Mouse (Mus musculus) neural tube, embryonic 14.5 days (tissue): ENCODE measurements around the gene Ntn5. TPM values are rescaled to one million over a fixed set of nuclear protein-coding genes. Genes with fewer than 3 reads are reported as not detected.

Experiments used
- ATAC-seq: fragments of 200-750 bp; cut with Nextera tagmentation; 2 replicates; pipeline ENCODE4 v1.8.0; 2017; ENCODE audit warnings: low read depth, mild to moderate bottlenecking, moderate TSS enrichment, moderate library complexity
- H3K27ac ChIP-seq: fragments of 300-500 bp; sonication (generic); 2 replicates; pipeline ENCODE4 v1.5.1; 2014; ENCODE audit warnings: low read depth, mild to moderate bottlenecking, control low read depth, low read length, moderate library complexity, mixed read lengths
- H3K27me3 ChIP-seq: fragments of 300-500 bp; sonication (generic); 2 replicates; pipeline ENCODE4 v1.6.1; 2014; ENCODE audit warnings: low read length; ENCODE audit not compliant: control insufficient read depth, insufficient read depth
- H3K36me3 ChIP-seq: fragments of 300-500 bp; sonication (generic); 2 replicates; pipeline ENCODE4 v1.6.1; 2014; ENCODE audit warnings: low read length, mixed read lengths; ENCODE audit not compliant: control insufficient read depth, insufficient read depth
- H3K4me1 ChIP-seq: fragments of 300-500 bp; sonication (generic); 2 replicates; pipeline ENCODE4 v1.6.1; 2014; ENCODE audit warnings: low read length; ENCODE audit not compliant: control insufficient read depth, insufficient read depth
- H3K4me2 ChIP-seq: fragments of 300-500 bp; sonication (generic); 2 replicates; pipeline ENCODE4 v1.6.1; 2014; ENCODE audit warnings: mild to moderate bottlenecking, low read depth, low read length, control low read depth
- H3K4me3 ChIP-seq: fragments of 300-500 bp; sonication (generic); 2 replicates; pipeline ENCODE4 v1.5.1; 2014; ENCODE audit warnings: low read depth, low read length, control low read depth, mixed read lengths
- H3K9ac ChIP-seq: fragments of 300-500 bp; sonication (generic); replicated peaks from 2 replicates; pipeline ENCODE4 v1.6.1; 2014; ENCODE audit warnings: low read depth, mild to moderate bottlenecking, control low read depth, low read length, mixed read lengths
- H3K9me3 ChIP-seq: fragments of 300-500 bp; sonication (generic); 2 replicates; pipeline ENCODE4 v1.6.1; 2016; ENCODE audit warnings: low read length; ENCODE audit not compliant: control insufficient read depth
- WGBS: fragments of 180-500 bp; shearing (Covaris S2); extraction: QIAGEN DNeasy Blood & Tissue Kit; methylation state at CpG from one replicate; pipeline ENCODE4 v1.1.7; 2014; 5-methylcytosine and 5-hydroxymethylcytosine counted together
- polyA plus RNA-seq: library from polyadenylated mRNA; unstranded; fragments of >200 nt; fragmentation: Nextera tagmentation; extraction: Ambion mirVana; gene quantifications from 2 replicates; pipeline ENCODE4 v1.2.1, GENCODE M21; 2014

Gene Ntn5
- polyA plus RNA-seq, 1 experiment from 2014 or later: not detected

DNA sequence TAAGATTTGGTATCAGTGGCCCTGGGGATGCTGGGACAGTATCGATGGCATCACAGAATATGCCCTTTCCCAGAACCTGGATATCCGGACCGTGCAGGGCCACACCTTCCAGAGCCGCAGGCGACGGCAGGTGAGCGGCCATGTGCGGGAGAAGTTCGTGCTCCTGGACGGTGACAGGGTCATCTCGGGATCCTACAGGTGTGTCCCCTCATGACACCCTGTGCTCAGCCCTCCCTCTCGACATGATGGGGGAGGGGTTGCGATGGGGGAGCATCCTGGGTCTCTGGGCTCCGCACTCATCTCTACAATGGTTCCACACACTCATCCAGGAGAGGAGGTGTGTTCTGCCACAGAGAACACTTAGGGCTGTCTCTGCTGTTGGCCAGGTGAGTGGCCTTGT, 40.0 kb downstream of the Ntn5 start:
- Histone ChIP-seq H3K4me2 (no peak overlapping the region), H3K27me3 (no peaks in the 10 kb centered on the region), H3K4me1 (peaks cover 9% of the 10 kb centered on the region), H3K36me3 (peaks cover 45% of the 10 kb centered on the region), H3K9ac (no peak overlapping the region), H3K27ac (no peak overlapping the region), H3K4me3 (no peak overlapping the region), H3K9me3 (no peaks in the 10 kb centered on the region)
- no peak for ATAC-seq
- 94% methylated on average over 14 of the region's 14 CpGs for WGBS

DNA sequence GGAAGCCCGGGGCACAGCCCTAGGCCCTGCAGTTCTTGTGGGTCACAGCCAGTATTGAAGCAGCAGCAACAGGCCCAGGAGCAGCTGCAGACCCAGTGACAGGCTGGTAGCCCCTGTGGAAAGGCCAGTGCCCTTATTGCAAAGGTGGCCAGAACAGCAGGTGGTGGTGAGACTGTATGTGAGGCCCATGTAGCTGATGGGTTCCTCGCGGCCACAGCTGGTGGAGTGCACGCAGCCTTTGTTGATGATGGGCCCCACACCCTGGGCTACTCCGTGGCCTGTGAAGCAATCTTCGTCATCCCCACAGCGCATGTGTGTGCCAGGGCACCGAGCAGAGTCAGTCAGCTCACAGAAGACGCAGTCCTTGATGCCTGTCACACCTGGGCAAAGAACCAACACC, 41.3 kb downstream of the Ntn5 start:
- Histone ChIP-seq H3K4me1 (no peaks in the 10 kb centered on the region), H3K27me3 (no peaks in the 10 kb centered on the region), H3K4me3 (no peak overlapping the region), H3K9me3 (no peaks in the 10 kb centered on the region), H3K9ac (no peak overlapping the region), H3K4me2 (no peak overlapping the region), H3K36me3 (peaks cover 39% of the 10 kb centered on the region), H3K27ac (no peak overlapping the region)
- ATAC-seq: no peak
- WGBS: 88% methylated on average over 9 of the region's 9 CpGs

GRCm38 (mm10) chr7:45725713-45726112, 41.9 kb downstream of the Ntn5 start, which contains the start of gene Spaca4:
TSS of gene Spaca4 (minus strand) at chr7:45725813.
- Histone ChIP-seq H3K36me3 (peaks cover 34% of the 10 kb centered on the region), H3K9ac (no peak within 1 kb of the TSS), H3K27me3 (no peaks in the 10 kb centered on the region)

GRCm38 (mm10) chr7:45726419-45726818, 42.6 kb downstream of the Ntn5 start:
- H3K9me3 ChIP-seq: no peaks in the 10 kb centered on the region
- H3K4me2 ChIP-seq: no peak overlapping the region
- H3K27ac ChIP-seq: no peak overlapping the region
- 96% methylated on average over 10 of the region's 10 CpGs for WGBS
- H3K27me3 ChIP-seq: no peaks in the 10 kb centered on the region
- no peak for ATAC-seq
- no peaks in the 10 kb centered on the region for H3K4me1 ChIP-seq
- no peak overlapping the region for H3K4me3 ChIP-seq
- H3K36me3 ChIP-seq: peaks cover 30% of the 10 kb centered on the region
- H3K9ac ChIP-seq: no peak overlapping the region

More at GRCm38 (mm10) chr7:45725713-45726112, 41.9 kb downstream of the Ntn5 start, which contains the start of gene Spaca4:
- no peak within 1 kb of the TSS for H3K4me2 ChIP-seq
- H3K27ac ChIP-seq: no peak within 1 kb of the TSS
- H3K9me3 ChIP-seq: no peaks in the 10 kb centered on the region
- no peak within 1 kb of the TSS for H3K4me3 ChIP-seq
- H3K4me1 ChIP-seq: no peaks in the 10 kb centered on the region
- ATAC-seq: no peak
- WGBS: 96% methylated on average over 11 of the region's 11 CpGs

GRCm38 (mm10) chr7:45727625-45728024, 43.8 kb downstream of the Ntn5 start:
- H3K9ac ChIP-seq: no peak overlapping the region
- 89% methylated on average over 3 of the region's 3 CpGs for WGBS
- H3K27me3 ChIP-seq: no peaks in the 10 kb centered on the region
- H3K9me3 ChIP-seq: no peaks in the 10 kb centered on the region
- H3K4me2 ChIP-seq: no peak overlapping the region
- peaks cover 30% of the 10 kb centered on the region for H3K36me3 ChIP-seq
- no peak overlapping the region for H3K27ac ChIP-seq
- no peak overlapping the region for H3K4me3 ChIP-seq
- ATAC-seq: no peak
- H3K4me1 ChIP-seq: no peaks in the 10 kb centered on the region

DNA sequence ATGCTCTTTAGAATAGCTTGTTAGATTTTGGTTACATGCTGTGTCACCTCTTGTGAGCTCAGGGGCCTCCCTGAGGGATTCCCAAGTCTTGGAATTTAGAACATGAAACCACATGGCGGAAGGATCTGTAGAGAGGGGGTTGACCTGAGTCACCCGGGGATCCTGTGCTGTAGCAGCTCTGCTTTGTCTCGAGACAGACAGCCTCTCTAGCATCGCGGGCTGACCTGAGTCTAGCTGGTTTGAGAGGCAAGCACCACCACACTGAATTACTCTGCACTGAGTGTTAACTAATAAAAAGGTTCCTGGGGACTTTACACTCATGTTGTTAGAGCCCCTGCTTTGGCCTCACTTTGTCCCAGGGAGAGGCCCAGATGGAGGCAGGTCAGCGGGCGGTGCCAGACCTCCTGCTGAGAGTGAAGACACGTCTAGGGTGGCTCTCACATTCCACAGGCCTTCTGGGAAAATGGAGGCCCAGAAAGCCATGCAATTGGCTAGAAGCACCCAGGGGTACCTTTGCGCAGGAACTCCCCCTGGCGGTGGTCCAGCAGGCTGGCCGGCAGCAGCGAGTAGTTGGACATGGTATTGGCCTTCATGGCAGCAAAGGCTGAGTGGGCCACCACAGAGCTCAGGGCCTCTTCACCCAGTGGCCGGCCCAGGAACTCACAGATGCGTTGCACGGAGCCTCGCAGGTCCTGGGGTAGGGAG, 47.1 kb downstream of the Ntn5 start:
- H3K9ac ChIP-seq: no peak overlapping the region
- H3K4me1 ChIP-seq: no peaks in the 10 kb centered on the region
- H3K27me3 ChIP-seq: no peaks in the 10 kb centered on the region
- no peak overlapping the region for H3K27ac ChIP-seq
- no peaks in the 10 kb centered on the region for H3K9me3 ChIP-seq
- ATAC-seq: no peak; the same call in 1 of the 2 replicates
- no peak overlapping the region for H3K4me2 ChIP-seq
- H3K4me3 ChIP-seq: no peak overlapping the region
- WGBS: 16% methylated on average over 16 of the region's 16 CpGs
- H3K36me3 ChIP-seq: 0 out of 2 replicates have a peak, but pooled peaks cover 7% of the 10 kb centered on the region

- H3K4me1 ChIP-seq: no peaks in the 10 kb centered on the region
- no peaks in the 10 kb centered on the region for H3K27me3 ChIP-seq
- no peaks in the 10 kb centered on the region for H3K36me3 ChIP-seq
- no peak for ATAC-seq
- no peak overlapping the region for H3K4me2 ChIP-seq
- H3K9ac ChIP-seq: no peak overlapping the region
- no peak overlapping the region for H3K4me3 ChIP-seq
- 80% methylated on average over 5 of the region's 5 CpGs for WGBS
- H3K9me3 ChIP-seq: no peaks in the 10 kb centered on the region
- H3K27ac ChIP-seq: no peak overlapping the region
Measured at GRCm38 (mm10) chr7:45733477-45733876, 49.7 kb downstream of the Ntn5 start.

DNA sequence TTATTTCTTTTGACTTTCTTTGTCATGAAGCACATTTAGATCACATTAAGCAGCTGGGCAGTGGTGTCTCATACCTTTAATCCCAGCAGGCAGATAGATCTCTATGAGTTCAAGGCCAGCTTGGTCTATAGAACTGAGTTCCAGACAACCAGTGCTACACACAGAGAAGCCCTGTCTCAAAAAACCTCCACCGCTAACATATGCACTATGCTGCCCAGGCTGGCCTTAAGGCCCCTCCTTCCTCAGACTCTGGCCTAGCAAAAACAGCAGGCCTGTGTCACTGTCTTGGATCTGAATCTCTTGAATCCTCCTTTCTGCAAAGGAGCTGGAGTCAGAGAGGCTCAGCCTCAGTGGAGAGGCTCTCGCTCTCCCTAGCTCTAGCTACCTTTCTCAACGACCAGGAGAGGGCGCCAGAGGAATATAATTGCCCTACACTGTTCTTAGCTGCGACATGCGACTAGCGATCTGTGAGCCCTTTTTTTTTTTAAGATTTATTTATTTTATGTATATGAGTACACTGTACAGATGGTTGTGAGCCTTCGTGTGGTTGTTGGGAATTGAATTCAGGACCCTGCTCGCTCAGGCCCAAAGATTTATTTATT, 55.4 kb downstream of the Ntn5 start:
- H3K4me3 ChIP-seq: no peak overlapping the region
- peak; percentile 88; the same call in 1 of the 2 replicates for ATAC-seq
- H3K9ac ChIP-seq: no peak overlapping the region
- 7% methylated on average over 9 of the region's 9 CpGs for WGBS
- no peaks in the 10 kb centered on the region for H3K36me3 ChIP-seq
- no peak overlapping the region for H3K27ac ChIP-seq
- H3K9me3 ChIP-seq: no peaks in the 10 kb centered on the region
- no peaks in the 10 kb centered on the region for H3K27me3 ChIP-seq
- no peak overlapping the region for H3K4me2 ChIP-seq
- no peaks in the 10 kb centered on the region for H3K4me1 ChIP-seq

DNA sequence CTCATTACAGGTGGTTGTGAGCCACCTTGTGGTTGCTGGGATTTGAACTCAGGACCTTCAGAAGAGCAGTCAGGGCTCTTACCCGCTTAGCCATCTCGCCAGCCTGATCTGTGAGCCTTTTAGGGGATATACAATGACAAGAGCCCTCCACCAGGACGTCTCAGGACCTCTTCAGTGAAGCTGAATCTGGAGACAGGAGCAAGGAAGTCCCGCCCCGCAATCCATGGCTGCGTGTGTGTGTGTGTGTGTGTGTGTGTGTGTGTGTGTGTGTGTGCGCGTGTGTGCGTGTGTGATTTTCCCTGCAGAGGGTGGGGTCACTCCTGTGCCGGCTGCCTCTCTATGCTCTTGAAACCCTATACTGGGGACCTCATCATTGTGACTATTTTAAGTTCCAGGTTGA, 56.0 kb downstream of the Ntn5 start:
- H3K4me1 ChIP-seq: no peaks in the 10 kb centered on the region
- H3K4me3 ChIP-seq: no peak overlapping the region
- H3K27me3 ChIP-seq: no peaks in the 10 kb centered on the region
- no peak overlapping the region for H3K9ac ChIP-seq
- peak; percentile 14; the same call in 1 of the 2 replicates for ATAC-seq
- H3K4me2 ChIP-seq: no peak overlapping the region
- H3K27ac ChIP-seq: no peak overlapping the region
- no peaks in the 10 kb centered on the region for H3K9me3 ChIP-seq
- H3K36me3 ChIP-seq: no peaks in the 10 kb centered on the region
- WGBS: 70% methylated on average over 10 of the region's 10 CpGs
